Mouse (Mus musculus) embryo, embryonic 10 days (tissue): Measurements from ENCODE around the gene Rad18.
A peak's percentile ranks its signal among the peaks of the same experiment; 100 is the strongest.
"Not testable (repeated sequence)": the region's sequence is repeated elsewhere in the genome, so short reads cannot be mapped to it uniquely, and the experiment has no call there.

ENCODE experiments used
- DNase-seq: peaks from one replicate; pipeline ENCODE4 v3.0.0-alpha.2; 2015; ENCODE audit warnings: low spot score

Gene Rad18

DNA sequence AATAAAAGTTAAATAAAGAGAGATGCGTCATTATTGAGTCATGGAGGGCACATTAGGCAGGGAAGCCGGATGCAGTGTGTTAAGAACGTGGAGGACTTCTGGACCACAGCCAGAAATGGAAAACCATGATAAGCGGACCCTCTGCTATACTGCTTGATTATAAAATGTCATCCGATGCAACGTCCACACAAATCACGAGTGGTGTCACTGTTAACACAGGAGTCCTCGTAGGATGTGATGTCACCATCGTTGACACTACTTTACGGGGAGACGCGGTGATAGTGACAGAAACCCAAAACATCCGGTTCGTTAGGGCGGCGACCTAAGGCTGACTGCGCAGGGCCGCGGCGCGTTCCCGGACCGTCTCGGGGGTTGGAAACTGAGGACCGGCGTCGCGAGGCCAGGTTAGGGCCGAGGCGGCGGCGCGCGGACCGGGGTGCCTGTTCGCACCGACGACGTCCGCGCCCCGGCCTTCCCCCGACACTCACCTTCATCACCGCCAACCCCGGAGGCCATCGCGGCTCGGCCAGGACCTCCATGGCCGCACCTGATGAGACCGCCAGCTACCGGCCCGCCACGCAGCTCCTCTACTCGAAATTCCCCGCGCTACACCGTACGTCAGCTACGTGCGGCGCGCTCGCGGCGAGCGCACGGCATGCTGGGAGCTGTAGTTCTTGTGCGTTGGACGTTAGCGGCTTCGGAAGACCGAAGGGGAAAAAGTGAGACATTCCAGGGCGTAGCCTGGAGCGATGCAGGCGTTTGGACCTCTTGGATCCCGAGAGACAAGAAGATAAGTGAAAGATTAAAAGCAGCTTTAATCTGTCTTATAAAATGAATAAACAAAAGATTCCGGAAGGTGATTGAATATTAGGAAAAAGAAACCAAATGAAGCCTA lies at the start of gene Rad18:
Gene Rad18, minus strand, starts transcription at position 631 of the 895 bp plus-strand sequence.
- peak; percentile 97 for DNase-seq

DNA sequence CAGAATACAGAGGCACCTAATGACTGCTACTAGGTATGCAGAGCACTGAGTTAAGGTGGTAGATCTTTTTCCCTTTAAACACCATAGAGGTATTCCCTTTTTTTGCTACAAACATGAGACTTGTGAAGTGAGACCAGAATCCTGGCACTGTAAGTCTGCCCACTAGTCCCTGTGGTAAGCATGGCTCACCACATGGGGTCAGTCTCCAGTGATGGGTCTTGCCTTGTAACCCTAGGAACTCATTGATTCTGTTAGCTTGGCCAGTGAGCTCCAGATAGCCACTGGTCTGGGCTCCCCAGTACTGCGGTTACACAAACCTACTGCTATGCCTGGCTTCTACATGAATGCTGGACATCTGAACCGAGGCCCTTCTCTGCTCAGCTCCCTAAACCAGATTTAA lies 45.8 kb upstream of the Rad18 start:
- DNase-seq, result no peak

- no peak for DNase-seq
These were observed 45.3 kb upstream of the Rad18 start for GRCm38 (mm10) chr6:112741766-112742165.

DNA sequence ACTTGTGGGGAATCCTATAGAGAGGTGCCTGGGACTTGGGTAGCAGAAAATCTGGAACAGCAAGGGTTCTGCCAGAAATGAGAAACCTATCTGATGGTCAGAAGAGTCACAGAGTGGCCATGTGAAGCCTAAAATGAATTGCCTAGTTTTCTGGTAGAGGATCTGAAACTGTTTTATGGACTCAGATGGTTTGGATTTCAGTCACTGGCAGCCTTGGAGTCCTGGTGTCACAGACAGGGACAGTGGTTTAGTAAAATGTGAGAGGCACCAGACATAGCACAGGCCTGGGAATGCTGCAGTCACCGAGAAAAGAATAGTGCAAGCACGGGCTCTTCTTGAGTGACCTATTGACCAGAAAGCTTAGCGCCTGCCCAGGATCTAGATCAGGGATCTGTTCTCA lies 43.1 kb upstream of the Rad18 start:
- no peak for DNase-seq

DNA sequence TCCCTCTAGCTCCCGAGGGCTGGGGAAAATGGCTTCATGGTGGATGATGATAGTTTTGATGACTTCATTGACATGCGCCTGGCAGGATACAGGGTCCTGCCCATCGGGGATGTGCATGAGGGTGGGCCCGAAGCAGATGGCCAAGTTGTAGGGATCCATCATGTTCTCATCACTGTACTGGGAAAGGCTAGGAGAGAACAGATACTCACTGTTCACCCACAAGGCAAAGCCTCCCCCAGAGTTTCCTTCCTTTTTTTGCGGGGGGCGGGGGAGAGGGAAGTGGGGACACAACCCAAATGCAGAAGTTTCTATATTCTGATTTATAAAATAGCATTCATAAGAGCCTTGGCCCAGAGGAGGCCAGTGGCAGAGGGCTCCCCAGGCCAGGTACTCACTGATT lies 42.4 kb upstream of the Rad18 start:
- no peak for DNase-seq

DNA sequence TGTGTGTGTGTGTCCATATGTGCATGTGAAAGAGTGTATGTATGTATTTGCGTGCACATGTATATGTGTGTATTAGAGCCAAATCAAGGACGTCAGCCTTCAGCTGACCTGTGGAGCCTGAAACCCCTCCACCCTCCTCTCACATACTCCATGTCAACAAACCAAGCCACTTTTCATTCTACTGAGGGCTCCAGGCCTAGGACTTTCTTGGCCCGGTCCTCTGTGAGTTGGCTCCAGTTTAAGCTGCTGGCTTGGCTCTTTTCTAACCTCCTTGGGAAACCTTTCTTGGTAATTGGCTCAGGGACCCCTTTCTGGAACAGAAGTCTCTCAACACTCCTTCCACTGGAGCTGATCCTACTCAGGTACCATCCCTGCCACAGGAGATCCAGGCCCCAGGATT lies 40.0 kb upstream of the Rad18 start:
- no peak for DNase-seq

DNA sequence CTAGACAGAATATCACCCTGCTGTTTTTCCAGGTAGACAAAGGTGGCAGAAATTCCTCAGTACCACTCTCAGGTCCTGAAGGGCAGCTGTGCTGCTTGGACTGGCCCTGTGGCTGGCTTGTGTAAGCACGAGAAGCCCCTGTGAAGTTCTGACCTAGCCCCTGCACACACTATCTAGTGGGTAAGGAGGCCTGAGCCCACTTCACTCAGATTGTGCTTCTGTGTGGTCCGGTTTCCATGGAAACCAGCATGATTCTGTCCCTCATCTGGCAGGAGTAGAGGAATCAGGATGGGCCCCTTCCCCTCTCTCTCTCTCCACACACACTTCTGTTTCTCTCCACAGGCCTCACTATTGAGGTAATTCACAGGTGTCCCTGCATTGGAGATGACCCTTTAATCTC lies 38.6 kb upstream of the Rad18 start:
- DNase-seq, result peak; percentile 29

DNA sequence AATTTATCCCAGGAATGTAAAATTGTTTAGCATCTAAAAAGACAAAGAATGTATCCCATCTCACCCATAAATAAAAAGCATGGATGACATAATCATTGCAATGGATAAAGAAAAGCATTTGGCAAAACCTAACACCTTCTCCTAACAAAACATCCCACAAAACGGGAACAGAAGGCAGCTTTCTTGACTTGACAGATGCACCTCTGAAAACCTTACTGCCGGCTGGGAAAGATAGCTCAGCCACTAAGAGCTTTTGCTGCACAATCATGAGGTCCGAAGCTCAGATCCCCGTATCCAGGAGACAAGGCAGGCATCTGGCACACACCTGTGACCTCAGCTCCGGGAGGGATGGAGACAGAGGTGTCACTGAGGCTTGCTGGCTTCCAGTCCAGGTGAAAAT lies 37.5 kb upstream of the Rad18 start:
- no peak for DNase-seq

- DNase-seq, result no peak
These were observed 35.9 kb upstream of the Rad18 start for GRCm38 (mm10) chr6:112732434-112732833.

- DNase-seq, result no peak
These were observed 34.9 kb upstream of the Rad18 start for GRCm38 (mm10) chr6:112731386-112731785.

DNA sequence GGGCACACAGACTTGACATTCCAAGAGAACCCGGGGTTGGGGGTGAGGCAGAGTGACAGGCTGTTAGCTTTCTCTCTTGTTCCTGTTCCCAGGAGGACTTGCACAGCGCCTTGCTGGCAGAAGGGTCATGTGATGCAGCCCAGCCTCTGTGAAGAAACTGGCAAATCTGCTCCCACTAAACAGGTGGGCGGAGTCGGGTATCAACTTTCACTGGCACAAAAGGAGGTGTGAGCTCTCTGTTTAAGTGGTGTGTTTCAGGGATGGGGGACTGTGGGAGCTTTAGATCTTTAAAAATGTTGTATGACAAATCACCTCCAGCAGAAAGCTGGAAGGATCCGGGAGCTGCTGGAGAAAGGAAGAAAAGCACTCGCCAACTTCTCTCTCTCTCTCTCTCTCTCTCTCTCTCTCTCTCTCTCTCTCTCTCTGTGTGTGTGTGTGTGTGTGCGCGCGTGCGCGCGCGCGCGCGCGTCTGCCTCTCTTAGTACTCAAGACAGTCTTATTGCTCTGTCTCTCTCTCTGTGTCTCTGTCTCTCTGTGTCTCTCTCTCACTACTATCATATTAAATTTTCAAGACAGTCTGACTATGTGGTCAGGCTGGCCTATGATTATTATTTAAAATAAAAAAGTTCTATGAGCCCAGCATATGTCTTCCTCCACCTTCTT lies 32.4 kb upstream of the Rad18 start:
- DNase-seq, result peak; percentile 92

DNA sequence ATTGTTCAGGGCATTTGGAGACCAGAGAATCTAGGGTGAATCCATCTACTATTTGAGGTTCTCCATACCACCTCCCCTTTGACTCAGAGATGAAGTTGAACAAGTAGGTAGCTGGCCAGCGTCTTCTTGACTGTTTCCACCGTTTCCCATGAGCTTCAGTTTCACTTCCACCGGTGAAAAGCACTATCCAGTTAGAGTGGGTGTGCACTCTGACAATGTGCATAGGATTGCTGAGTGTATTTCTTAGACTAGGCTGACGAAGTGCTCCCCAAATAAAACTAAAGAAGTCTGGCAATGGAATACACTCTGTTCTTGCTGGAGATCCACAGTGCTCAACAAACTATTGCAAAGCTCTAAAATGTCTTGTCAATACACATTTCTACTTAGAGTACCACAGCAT lies 29.0 kb upstream of the Rad18 start:
- no peak for DNase-seq

DNA sequence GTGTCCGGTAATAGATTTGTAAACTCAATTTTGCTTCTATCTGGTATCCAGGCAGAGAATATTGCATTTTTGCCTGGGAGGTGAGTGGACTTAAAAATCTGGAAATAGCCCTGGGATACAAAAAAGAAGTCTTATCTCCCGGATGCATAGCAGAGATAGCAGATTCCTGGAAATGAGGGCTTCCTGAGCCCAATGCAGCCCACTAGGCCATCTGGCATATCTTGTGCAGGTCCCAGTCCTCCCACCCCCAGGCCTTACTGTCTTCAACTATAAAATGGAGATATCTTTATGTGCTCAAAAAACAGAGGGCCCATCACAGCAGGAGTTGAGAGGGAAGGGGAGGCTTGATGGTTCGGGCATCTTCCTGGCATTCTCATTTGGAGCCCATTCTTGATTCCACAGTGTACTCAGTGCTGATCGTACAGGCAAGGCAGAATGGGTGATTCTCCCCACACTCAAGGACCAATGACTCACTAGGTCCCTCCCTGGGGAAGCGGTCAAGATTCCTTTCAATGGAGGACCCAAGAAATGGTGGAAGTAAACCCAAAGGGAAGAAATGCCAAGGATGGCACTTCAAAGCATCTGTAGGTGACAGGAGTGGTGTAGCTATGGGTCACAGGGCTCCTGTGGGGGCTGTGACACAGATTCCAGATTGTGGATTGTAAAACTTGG lies 24.1 kb upstream of the Rad18 start:
- DNase-seq, result no peak

- DNase-seq, result no peak
These were observed 23.5 kb upstream of the Rad18 start for GRCm38 (mm10) chr6:112719983-112720382.

- DNase-seq, result peak; percentile 47
These were observed 20.7 kb upstream of the Rad18 start for GRCm38 (mm10) chr6:112717168-112717567.

DNA sequence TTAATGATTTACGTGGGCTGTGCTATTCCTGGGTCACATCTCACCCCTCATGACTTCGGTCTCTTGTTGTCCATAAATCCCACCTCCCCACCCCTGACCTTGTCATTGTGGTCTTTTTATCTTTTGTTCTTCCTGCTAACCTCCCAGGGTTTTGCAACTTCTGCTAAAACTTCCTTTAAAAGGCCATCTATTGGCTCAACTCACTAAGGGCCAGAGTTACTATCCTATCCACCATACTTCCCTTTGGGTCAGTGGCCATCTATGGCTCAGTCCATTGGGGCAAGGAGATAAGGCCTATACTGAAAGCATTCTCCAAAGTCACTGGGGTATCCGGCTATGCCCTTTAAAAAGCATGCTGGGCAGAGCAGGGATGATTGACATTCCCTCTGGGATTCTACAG lies 17.5 kb upstream of the Rad18 start:
- no peak for DNase-seq

GRCm38 (mm10) chr6:112702296-112702695 lies 5.8 kb upstream of the Rad18 start:
- not testable (repeated sequence) for DNase-seq

DNA sequence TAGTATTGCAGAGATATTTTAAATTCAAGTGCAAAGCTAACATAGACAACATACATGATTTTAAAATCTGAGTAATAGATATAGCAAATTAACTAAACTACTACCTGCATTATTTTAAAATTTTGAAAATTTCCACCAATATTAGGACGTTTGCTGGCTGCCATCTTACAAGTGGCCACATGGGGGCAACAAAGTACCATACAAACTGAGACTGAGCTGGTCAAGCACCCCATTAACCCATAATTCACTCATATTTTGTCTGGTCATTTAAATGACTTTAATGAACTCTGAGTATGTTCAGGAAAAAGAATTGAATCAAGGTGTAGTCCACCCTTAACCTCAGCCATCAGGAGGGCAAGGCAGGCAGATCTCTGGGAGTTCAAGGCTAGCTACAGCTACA lies 3.9 kb upstream of the Rad18 start:
- DNase-seq, result peak; percentile 69

- no peak for DNase-seq
These were observed 2.6 kb upstream of the Rad18 start for GRCm38 (mm10) chr6:112699115-112699514.

- DNase-seq, result no peak
These were observed 2.0 kb downstream of the Rad18 start for GRCm38 (mm10) chr6:112694492-112694891.

- DNase-seq, result no peak
These were observed 5.0 kb downstream of the Rad18 start for GRCm38 (mm10) chr6:112691523-112691922.

- DNase-seq, result no peak
These were observed 8.5 kb downstream of the Rad18 start for GRCm38 (mm10) chr6:112688033-112688432.

- DNase-seq, result no peak
These were observed 10.0 kb downstream of the Rad18 start for GRCm38 (mm10) chr6:112686485-112686884.
